Mouse (Mus musculus) adrenal gland, postnatal 36 days (tissue): Measurements from ENCODE around the gene Twnk. TPM values are rescaled to one million over a fixed set of nuclear protein-coding genes. Genes with fewer than 3 reads are reported as not detected.

Source experiments
- DNase-seq, 2 experiments: peaks; one replicate each; pipeline ENCODE4 v3.0.0; 2021; ENCODE audit warnings: mixed read lengths in 1 of 2
- total RNA-seq, 2 experiments: library from RNA; stranded (reverse); gene quantifications; 2 replicates each; pipeline ENCODE4 v1.2.3; 2021

Twnk gene
- total RNA-seq, 2 experiments from 2014 or later: 30.8 to 33.0 TPM

DNA sequence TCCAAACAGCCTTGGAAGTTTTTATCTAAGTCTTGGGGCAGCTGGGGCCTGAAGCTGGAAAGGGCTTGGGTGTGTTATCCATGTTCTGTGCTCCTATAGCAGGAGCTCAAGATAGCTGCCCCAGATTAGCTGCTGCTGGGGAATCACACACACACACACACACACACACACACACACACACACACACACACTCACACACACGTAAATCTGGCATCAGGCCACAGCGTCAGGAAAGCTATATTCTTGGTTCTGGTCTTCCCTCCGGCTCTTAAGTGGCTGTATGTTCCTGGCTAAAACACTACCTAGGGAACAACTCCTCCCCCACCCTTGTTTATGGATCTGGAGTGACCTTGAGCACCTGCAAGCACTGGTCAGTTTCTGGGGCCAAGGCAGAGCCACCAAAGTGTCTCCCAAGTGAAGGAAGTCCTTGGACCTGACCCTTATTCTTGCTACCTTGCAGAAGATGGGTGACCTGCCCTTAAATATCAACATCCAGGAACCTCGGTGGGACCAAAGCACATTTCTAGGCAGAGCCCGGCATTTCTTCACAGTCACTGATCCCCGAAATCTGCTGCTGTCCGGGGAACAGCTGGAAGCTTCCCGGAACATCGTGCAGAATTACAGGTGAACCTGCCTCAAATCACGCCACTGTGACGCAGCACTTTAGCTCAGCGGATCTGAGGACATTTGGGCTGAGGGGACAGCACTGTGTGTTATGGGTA lies 43.3 kb downstream of the Twnk start:
- no peak for DNase-seq

DNA sequence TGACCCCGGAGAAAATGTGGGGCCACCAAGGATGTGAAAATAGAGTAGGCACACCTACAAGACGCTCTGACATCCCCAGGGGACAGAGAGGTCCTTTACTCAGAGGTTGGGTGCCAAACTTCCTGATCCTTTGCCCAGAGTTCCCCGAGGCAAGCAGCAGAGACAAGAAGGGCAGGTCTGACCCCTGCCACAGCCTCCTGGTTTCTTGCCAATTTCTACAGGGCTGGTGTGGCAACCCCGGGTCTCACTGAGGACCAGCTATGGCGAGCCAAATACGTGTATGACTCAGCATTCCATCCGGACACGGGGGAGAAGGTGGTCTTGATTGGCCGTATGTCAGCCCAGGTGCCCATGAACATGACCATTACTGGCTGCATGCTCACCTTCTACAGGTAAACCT lies 44.1 kb downstream of the Twnk start:
- DNase-seq: no peak

DNA sequence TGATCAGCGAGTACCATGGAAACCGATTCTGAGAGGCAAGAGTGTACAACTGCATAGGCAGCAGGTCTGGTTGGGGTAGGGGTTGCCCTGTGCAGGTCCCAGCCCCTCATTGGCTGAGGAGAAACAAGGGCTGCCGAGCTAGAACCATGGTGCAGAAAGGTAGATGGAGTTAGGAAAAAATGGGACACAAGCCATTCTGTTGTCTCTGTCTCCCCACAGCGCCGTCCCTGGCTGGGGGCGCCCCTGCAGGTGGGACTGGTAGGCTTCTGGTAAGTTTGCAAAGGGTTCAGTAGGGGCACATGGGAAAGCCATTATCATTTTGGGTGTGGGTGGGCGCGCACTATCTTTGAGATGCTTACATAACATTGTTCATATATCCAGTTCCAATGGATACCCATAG lies 48.0 kb downstream of the Twnk start:
- no peak for DNase-seq

DNA sequence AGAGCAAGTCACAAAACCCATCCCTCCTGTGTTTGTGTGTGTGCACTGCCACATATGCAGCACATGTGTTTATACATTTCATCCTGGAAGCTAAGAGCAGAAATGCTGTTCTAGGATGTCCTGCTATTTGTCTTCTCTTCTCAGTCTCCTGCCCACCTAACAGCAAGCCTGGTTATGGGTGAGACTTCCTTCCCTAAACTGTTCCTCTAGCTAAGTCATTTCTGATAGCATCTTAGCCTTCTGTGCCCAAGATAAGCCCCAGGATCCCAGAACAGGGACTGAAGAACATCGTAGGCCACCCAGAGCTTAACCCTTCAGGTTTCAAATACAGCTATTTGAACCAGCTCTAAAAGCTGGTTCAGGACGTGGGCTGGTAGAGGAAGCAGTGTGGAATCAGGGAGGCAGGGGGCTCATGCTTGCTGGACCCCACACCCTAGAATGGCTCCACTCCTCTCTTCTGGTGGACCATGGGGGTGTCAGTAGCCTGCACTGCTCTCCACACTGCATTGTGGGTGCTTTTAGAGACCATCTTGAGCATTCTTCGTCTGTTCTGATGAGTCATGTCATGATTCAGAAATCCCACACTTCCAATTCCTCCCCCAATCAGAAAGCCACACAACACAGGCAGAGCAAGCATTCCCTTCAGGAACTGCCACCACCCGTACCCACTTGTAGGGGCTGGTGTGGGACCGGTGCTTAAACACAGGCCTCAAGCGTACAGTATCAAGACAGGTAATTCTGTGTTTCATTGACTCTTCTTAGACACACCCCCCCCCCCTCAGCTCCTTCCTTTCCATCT lies 49.6 kb downstream of the Twnk start:
- peak; percentile 42 to 52 for DNase-seq

DNA sequence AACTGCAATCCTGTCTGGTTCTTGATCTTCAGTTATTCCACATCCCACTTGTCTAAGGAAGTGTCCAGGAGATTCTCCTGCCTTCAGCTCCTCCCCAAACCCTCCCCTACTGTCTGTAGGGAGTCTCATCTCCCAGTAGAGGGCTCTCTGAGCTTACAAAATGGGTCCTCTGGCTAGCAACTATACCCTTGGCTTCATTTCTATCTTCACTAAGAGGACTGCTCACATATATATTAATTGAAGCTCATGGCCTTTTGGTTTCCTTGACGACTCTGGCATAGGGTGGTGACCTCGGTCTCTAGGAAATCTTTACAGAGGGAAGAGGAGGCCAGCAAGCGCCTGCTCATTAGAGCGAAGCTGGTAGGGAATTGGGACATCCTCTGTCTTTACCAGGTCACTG lies 50.9 kb downstream of the Twnk start:
- DNase-seq: peak in 1 of 2 experiments; percentile 59

DNA sequence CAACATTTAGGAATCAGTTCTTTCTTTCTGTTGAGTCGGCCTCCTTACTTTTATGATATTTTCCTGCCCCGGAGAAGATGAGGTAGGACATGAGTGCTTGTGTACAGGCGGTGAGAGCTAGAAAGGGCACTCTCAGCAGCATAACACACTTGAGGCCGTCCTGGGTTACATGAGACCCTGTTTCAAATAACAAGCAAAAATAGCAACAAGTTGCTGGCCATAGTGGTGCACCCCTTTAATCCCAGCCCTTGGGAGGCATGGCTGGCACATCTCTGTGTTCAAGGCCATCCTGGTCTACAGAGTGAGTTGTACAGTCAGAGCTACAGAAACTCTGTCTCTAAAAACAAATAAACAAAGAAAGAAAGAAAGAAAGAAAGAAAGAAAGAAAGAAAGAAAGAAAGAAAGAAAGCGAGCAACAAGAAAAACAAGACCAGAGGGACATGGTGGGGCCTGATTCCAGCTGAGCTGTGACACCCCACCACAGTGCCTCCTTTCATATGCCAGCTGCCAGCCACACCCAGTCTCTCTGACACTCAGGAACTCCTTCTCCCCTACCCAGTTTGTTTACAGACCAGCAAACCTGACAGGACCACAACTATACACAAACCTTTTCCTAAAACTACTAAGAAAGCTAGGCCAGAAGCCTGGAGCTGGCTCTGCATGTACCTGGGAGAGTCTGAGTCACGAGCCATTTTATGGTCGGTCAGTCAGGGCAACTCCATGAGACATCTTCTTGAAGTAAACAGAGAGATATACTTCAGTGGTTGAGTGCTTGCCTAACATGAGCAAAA lies 51.6 kb downstream of the Twnk start:
- no peak for DNase-seq

DNA sequence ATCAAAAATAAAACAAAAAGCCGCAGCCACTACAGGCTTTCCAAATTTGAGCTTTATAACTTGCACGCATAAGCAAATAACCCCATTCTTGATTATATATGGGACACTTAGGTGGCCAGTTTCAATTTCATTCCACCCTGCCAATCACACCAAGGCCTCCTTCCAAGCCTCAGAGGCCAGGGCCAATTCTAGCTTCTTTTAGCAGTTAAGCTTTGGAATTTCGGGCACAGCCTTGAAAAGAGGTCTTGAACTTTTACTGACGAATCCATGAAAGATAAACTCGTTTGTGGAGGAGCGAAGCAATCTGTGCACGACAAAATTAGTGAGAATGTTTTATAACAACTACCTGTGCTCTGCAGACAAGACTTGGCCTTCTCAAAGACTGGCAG lies 52.3 kb downstream of the Twnk start:
- DNase-seq: peak; percentile 59 to 63

GRCm38 (mm10) chr19:45058113-45058839 lies 52.8 kb downstream of the Twnk start:
- peak; percentile 91 to 92 for DNase-seq

DNA sequence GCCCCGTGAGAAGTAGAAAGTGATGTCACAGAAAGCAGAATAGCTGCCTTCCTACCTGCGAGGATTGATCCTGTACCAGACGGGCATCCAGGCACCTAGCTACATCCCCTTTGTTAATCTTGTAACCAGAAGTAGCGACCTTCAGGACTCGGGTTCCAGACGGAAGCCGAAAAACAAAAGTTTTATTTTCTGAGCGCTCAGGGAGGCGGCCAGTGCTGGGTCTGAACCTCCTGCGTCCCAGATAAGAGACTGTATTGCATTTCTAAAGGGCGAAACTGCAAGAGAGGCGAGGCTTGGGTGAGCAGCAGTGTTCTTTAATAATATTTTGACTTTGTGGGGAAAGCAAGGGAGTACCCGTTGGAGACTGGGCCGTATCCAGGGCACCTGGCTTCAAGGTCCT lies 53.4 kb downstream of the Twnk start:
- DNase-seq: no peak

Other genes starting within 250 kb of the Twnk start
- not detected for gene Pax2, start 249.6 kb upstream of the Twnk start, total RNA-seq
- 10 to 100 TPM; 23.0 to 23.7 TPM for gene Slf2, start 74.5 kb upstream of the Twnk start, total RNA-seq
- 1 to 10 TPM; 4.2 to 5.6 TPM for gene Sema4g, start 16.6 kb upstream of the Twnk start, total RNA-seq
- gene Mrpl43, start 779 bp downstream of the Twnk start, total RNA-seq: 10 to 100 TPM; 49.0 to 53.6 TPM
- 10 to 100 TPM; 90.4 to 95.6 TPM for gene Lzts2, start 8.8 kb downstream of the Twnk start, total RNA-seq
- under 1 TPM; 0.13 to 0.23 TPM for gene Pdzd7, start 40.1 kb downstream of the Twnk start, total RNA-seq
- 10 to 100 TPM; 63.9 to 66.5 TPM for gene Sfxn3, start 41.8 kb downstream of the Twnk start, total RNA-seq
- gene Kazald1, start 69.6 kb downstream of the Twnk start, total RNA-seq: 1 to 10 TPM; 3.9 to 6.6 TPM
- not detected for gene Tlx1, start 145.0 kb downstream of the Twnk start, total RNA-seq
- gene Lbx1, start 230.1 kb downstream of the Twnk start, total RNA-seq: under 1 TPM; 0.10 to 0.17 TPM